Mouse (Mus musculus) cortical plate, adult 2 months (tissue): Measurements from ENCODE around the gene Nfasc.

Experiments used
- CTCF ChIP-seq: fragments of 200-500 bp; IDR thresholded peaks from 2 replicates; pipeline ENCODE4 v1.5.1; 2011; ENCODE audit warnings: mild to moderate bottlenecking, control low read depth, low read length; ENCODE audit not compliant: insufficient read depth; ENCODE audit errors: extremely low read depth
- POLR2A ChIP-seq: fragments of 200-500 bp; IDR thresholded peaks from 2 replicates; pipeline ENCODE4 v1.6.1; 2011; ENCODE audit warnings: mild to moderate bottlenecking, low read length, control low read depth; ENCODE audit not compliant: insufficient read depth; ENCODE audit errors: extremely low read depth

DNA sequence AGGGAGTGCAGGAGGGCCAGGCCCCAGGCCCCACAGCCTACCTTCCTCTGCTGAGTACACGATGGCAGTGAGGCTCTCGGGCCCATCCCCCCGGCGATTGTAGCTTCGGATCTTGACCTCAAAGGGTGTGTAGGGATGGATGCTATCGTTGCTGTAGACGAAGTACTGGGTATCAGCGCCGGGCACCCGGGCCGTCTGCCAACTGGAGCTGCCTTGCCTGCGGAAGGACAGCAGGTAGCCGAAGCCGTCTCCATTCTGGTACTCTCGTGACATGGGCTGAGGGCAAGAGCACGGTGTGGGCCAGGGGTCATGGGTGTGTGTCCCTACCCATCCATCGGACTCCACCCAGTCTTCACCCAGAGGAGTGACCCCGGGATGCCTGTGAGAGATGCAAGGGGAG lies 223.0 kb downstream of the Nfasc start:
- TF ChIP-seq CTCF (no peak), POLR2A (no peak)
